Mouse (Mus musculus) embryonic facial prominence, embryonic 14.5 days (tissue): Measurements from ENCODE around the gene Rnf113a2. TPM values are rescaled to one million over a fixed set of nuclear protein-coding genes. Genes with fewer than 3 reads are reported as not detected.

Experiments used
- ATAC-seq: fragments of 200-750 bp; cut with Nextera tagmentation; 2 replicates; pipeline ENCODE4 v1.8.0; 2017; ENCODE audit warnings: low read depth, moderate number of reproducible peaks, moderate TSS enrichment
- DNase-seq: peaks from one replicate; pipeline ENCODE4 v3.0.0-alpha.2; 2015; ENCODE audit warnings: low spot score
- H3K27ac ChIP-seq: fragments of 300-500 bp; sonication (generic); replicated peaks from 2 replicates; pipeline ENCODE4 v1.5.1; 2014; ENCODE audit warnings: low read depth, mild to moderate bottlenecking, low read length, moderate library complexity
- H3K27me3 ChIP-seq: fragments of 300-500 bp; sonication (generic); replicated peaks from 2 replicates; pipeline ENCODE4 v1.6.1; 2014; ENCODE audit warnings: low read length; ENCODE audit not compliant: control insufficient read depth, insufficient read depth
- H3K36me3 ChIP-seq: fragments of 300-500 bp; sonication (generic); 2 replicates; pipeline ENCODE4 v1.6.1; 2014; ENCODE audit warnings: low read length, mixed read lengths; ENCODE audit not compliant: control insufficient read depth, insufficient read depth
- H3K4me1 ChIP-seq: fragments of 300-500 bp; sonication (generic); 2 replicates; pipeline ENCODE4 v1.6.1; 2014; ENCODE audit warnings: antibody characterized with exemption, low read length; ENCODE audit not compliant: control insufficient read depth, insufficient read depth
- H3K4me2 ChIP-seq: fragments of 300-500 bp; sonication (generic); 2 replicates; pipeline ENCODE4 v1.6.1; 2014; ENCODE audit warnings: low read depth, mild to moderate bottlenecking, low read length, moderate library complexity, mixed read lengths
- H3K4me3 ChIP-seq: fragments of 300-500 bp; sonication (generic); 2 replicates; pipeline ENCODE4 v1.5.1; 2014; ENCODE audit warnings: low read depth, mild to moderate bottlenecking, low read length
- H3K9ac ChIP-seq: fragments of 300-500 bp; sonication (generic); 2 replicates; pipeline ENCODE4 v1.6.1; 2014; ENCODE audit warnings: low read depth, mild to moderate bottlenecking, low read length, moderate library complexity, mixed read lengths
- H3K9me3 ChIP-seq: fragments of 300-500 bp; sonication (generic); 2 replicates; pipeline ENCODE4 v1.6.1; 2016; ENCODE audit warnings: low read length; ENCODE audit not compliant: control insufficient read depth
- WGBS: fragments of 180-500 bp; shearing (Covaris S2); extraction: QIAGEN DNeasy Blood & Tissue Kit; methylation state at CpG from one replicate; pipeline ENCODE4 v1.1.7; 2014; 5-methylcytosine and 5-hydroxymethylcytosine counted together
- polyA plus RNA-seq: library from polyadenylated mRNA; unstranded; fragments of >200 nt; fragmentation: Nextera tagmentation; extraction: Ambion mirVana; gene quantifications from 2 replicates; pipeline ENCODE4 v1.2.1, GENCODE M21; 2014

Gene Rnf113a2
- polyA plus RNA-seq, 1 experiment from 2014 or later: 22.5 TPM

DNA sequence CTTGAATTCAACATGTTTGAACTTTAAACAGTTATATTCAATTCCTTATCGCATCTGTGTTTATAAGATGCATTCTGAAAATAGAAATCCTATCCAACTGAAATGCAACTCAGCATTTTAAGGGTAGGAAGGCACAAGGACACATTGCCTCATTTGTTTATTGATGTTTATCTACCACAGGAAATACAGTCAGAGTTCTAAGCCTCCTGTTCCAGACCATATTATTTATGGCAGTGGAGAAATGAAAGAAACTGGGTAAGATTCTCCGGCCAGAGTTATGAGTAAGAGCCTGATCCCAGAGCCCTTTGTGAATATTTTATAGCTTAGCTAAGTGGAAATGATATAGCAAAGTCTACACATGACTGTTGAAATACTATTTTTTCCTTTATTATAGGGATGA is 12.8 kb downstream of the Rnf113a2 start:
- WGBS: 86% methylated on average over 2 of the region's 2 CpGs
- ATAC-seq: no peak

GRCm38 (mm10) chr12:84438697-84439096 is 21.7 kb downstream of the Rnf113a2 start:
- H3K36me3 ChIP-seq: peaks cover 13% of the 10 kb centered on the region; the same call in 1 of the 2 replicates
- WGBS: 70% methylated on average over 2 of the region's 2 CpGs
- H3K27me3 ChIP-seq: no peaks in the 10 kb centered on the region
- no peak overlapping the region for H3K9ac ChIP-seq
- ATAC-seq (no peak), DNase-seq (no peak)
- H3K27ac ChIP-seq: no peak overlapping the region
- no peak overlapping the region for H3K4me3 ChIP-seq
- no peaks in the 10 kb centered on the region for H3K9me3 ChIP-seq
- H3K4me2 ChIP-seq: no peak overlapping the region
- no peaks in the 10 kb centered on the region for H3K4me1 ChIP-seq

More for the DNA sequence above, 12.8 kb downstream of the Rnf113a2 start:
- Histone ChIP-seq H3K4me3 (no peak overlapping the region), H3K36me3 (peaks cover 21% of the 10 kb centered on the region), H3K4me2 (no peak overlapping the region), H3K4me1 (no peaks in the 10 kb centered on the region), H3K9ac (no peak overlapping the region), H3K27ac (no peak overlapping the region), H3K9me3 (no peaks in the 10 kb centered on the region), H3K27me3 (no peaks in the 10 kb centered on the region)
- no peak for DNase-seq

DNA sequence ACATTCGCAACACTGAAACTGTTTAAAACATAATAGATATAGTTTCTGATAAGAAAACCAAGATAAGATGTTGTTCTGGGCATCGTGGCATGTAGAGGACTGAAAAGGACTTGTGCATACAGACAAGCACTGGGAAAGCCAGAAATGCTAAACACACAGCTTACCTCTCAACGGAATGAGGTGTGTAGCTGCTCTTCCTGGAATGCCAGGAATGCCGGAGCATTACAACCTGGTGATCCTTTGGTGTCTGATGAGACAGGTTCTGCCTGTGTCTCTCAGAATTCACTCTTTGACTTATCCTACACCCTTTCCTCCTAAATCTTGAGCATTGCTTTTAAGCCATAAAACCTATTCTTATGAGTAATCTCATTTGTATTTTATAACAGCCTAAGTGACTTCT is 25.5 kb downstream of the Rnf113a2 start:
- Histone ChIP-seq H3K4me2 (no peak overlapping the region), H3K27ac (no peak overlapping the region), H3K9me3 (no peaks in the 10 kb centered on the region), H3K9ac (no peak overlapping the region), H3K36me3 (peaks cover 12% of the 10 kb centered on the region; the same call in 1 of the 2 replicates), H3K4me1 (no peaks in the 10 kb centered on the region), H3K27me3 (no peaks in the 10 kb centered on the region), H3K4me3 (no peak overlapping the region)
- ATAC-seq (no peak), DNase-seq (no peak)
- WGBS: 71% methylated on average over 4 of the region's 4 CpGs

DNA sequence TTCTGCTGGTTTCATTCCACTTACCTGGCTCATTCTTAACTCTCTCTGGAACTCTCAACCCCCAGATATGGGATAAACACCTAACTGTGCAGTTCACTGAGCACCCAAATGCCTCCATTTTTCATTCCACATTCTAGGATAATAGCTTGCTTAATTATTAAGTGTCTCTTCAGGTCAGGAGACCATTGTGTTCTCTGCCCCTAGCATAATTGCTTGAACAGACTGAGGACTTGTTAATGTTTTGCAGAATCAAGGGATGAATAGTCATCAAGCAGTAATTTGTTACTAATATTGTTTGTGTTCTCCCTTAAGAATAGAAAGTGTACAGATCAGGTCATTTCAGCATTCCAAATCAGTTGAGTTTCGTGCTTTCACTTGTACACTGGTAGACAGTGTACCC is 30.4 kb downstream of the Rnf113a2 start:
- WGBS: 78% methylated on average over 1 of the region's 1 CpGs
- H3K4me2 ChIP-seq: no peak overlapping the region
- no peaks in the 10 kb centered on the region for H3K27me3 ChIP-seq
- ATAC-seq: no peak
- no peaks in the 10 kb centered on the region; the same call in 1 of the 2 replicates for H3K4me1 ChIP-seq
- 0 out of 2 replicates have a peak, but pooled peaks cover 3% of the 10 kb centered on the region for H3K36me3 ChIP-seq
- no peak overlapping the region for H3K27ac ChIP-seq
- DNase-seq: no peak
- no peak overlapping the region for H3K9ac ChIP-seq
- no peaks in the 10 kb centered on the region for H3K9me3 ChIP-seq
- no peak overlapping the region for H3K4me3 ChIP-seq

- ATAC-seq (no peak), DNase-seq (no peak)
- H3K27me3 ChIP-seq: no peaks in the 10 kb centered on the region
- H3K9me3 ChIP-seq: no peaks in the 10 kb centered on the region
- 86% methylated on average over 6 of the region's 6 CpGs for WGBS
- no peak overlapping the region for H3K9ac ChIP-seq
- no peak overlapping the region for H3K27ac ChIP-seq
- H3K4me3 ChIP-seq: no peak overlapping the region
- no peak overlapping the region for H3K4me2 ChIP-seq
- H3K4me1 ChIP-seq: no peaks in the 10 kb centered on the region; the same call in 1 of the 2 replicates
- H3K36me3 ChIP-seq: no peaks in the 10 kb centered on the region
These were observed 31.2 kb downstream of the Rnf113a2 start for GRCm38 (mm10) chr12:84448181-84448580.

DNA sequence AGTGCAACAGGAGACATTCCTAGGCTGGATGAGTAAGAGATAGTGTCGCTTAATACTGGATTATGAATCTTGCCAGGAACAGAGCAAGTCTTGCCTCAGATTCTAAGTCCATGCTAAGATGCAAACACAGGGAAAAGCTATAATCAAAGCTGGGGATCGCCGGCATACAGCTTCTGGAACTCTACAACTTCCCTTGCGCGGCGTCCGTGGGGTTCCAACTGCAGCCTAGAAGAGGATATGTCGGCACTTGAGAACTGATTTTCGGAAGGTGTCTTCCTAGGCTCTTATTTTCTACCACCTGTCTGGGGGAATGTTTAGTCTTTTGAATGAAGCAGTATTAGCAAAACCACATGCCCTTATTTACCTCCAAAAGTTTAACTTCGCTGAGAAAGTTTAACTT is 32.9 kb downstream of the Rnf113a2 start:
- peak overlapping the region; percentile 62 for H3K4me3 ChIP-seq
- no peaks in the 10 kb centered on the region for H3K27me3 ChIP-seq
- H3K4me2 ChIP-seq: peak overlapping the region; percentile 72
- no peak overlapping the region for H3K27ac ChIP-seq
- no peaks in the 10 kb centered on the region for H3K36me3 ChIP-seq
- H3K9me3 ChIP-seq: no peaks in the 10 kb centered on the region
- 49% methylated on average over 10 of the region's 10 CpGs for WGBS
- peak overlapping the region; percentile 69; the same call in 1 of the 2 replicates for H3K9ac ChIP-seq
- ATAC-seq (no peak), DNase-seq (no peak)
- H3K4me1 ChIP-seq: no peaks in the 10 kb centered on the region; the same call in 1 of the 2 replicates

DNA sequence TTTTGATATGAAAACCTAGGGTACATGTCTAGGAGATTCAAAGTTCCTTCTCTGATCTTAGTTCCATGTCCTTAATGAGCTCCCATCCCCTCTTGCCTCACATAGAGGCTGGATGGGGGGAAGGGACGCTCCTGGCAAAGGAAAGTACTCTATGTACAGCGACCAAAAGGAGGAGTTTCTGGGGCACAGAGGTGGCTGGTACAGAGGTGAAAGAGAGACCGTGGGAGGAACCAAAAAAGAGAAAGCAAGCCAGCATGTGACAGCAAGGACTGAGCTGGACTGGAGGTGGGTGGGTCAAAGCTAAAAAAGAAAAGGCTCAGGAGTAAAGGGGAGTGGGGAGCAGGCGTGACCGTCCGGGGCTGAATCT is 33.3 kb downstream of the Rnf113a2 start:
- peak overlapping the region; percentile 72 for H3K4me2 ChIP-seq
- H3K9me3 ChIP-seq: no peaks in the 10 kb centered on the region
- no peaks in the 10 kb centered on the region for H3K36me3 ChIP-seq
- ATAC-seq (no peak), DNase-seq (peak; percentile 23)
- no peaks in the 10 kb centered on the region for H3K27me3 ChIP-seq
- 0% methylated on average over 6 of the region's 6 CpGs for WGBS
- H3K4me1 ChIP-seq: no peaks in the 10 kb centered on the region; the same call in 1 of the 2 replicates
- H3K9ac ChIP-seq: peak overlapping the region; percentile 69
- H3K27ac ChIP-seq: peak overlapping the region; percentile 56; the same call in 1 of the 2 replicates
- peak overlapping the region; percentile 62 for H3K4me3 ChIP-seq

- Histone ChIP-seq H3K27me3 (no peaks in the 10 kb centered on the region), H3K4me3 (peak within 1 kb of the TSS; percentile 62), H3K9me3 (no peaks in the 10 kb centered on the region), H3K27ac (peak within 1 kb of the TSS; percentile 56), H3K4me1 (no peaks in the 10 kb centered on the region; the same call in 1 of the 2 replicates), H3K36me3 (no peaks in the 10 kb centered on the region), H3K4me2 (peak within 1 kb of the TSS; percentile 72), H3K9ac (peak within 1 kb of the TSS; percentile 71)
- WGBS: under 1% methylated on average over 44 of the region's 49 CpGs
- peak; percentile 98 for ATAC-seq
- peak; percentile 100 for DNase-seq
These were observed 34.0 kb downstream of the Rnf113a2 start, which contains the start of the genes Aldh6a1 and Lin52 for GRCm38 (mm10) chr12:84450718-84451646. TSS of gene Aldh6a1 (minus strand) at chr12:84451004. TSS of gene Lin52 (plus strand) at chr12:84451422.
